Mouse (Mus musculus): ENCODE data around the gene Matn4. TPM values are rescaled to one million over a fixed set of nuclear protein-coding genes. Genes with fewer than 3 reads are reported as not detected.

The Matn4 gene
- 0.07 and 0.09 TPM in 2 replicates for total RNA-seq (2014; rRNA removed)
- polyA plus RNA-seq (2012; rRNA removed), result 0.04 and 0.05 TPM in 2 replicates

GRCm38 (mm10) chr2:164405060-164405459 is at the start of gene Matn4:
Gene Matn4, minus strand, starts transcription at chr2:164405160.
- Histone ChIP-seq H3K9ac (ENCODE audit: low read depth, low read length) (no peak within 1 kb of the TSS), H3K4me3 (ENCODE audit: insufficient read depth, low read depth, low read length) (peak within 1 kb of the TSS; percentile 8; the same call in 1 of the 2 replicates), H3K27me3 (ENCODE audit: control insufficient read depth, insufficient read depth, low read length) (peaks cover 19% of the 10 kb centered on the region), H3K4me1 (ENCODE audit: control insufficient read depth, insufficient read depth, low read length) (0 out of 2 replicates have a peak, but pooled peaks cover 1% of the 10 kb centered on the region), H3K27ac (replicated peaks; ENCODE audit: insufficient read depth, low read depth, low read length) (no peak within 1 kb of the TSS), H3K36me3 (ENCODE audit: control insufficient read depth, insufficient read depth, low read length) (no peaks in the 10 kb centered on the region), H3K79me2 (ENCODE audit: control insufficient read depth, insufficient read depth, low read length) (no peaks in the 10 kb centered on the region)
- DNase-seq (ENCODE audit: extremely low read depth, low read depth, low spot score), result no peak
- TF ChIP-seq POLR2A (IDR thresholded peaks at IDR 0.05; ENCODE audit: extremely low read depth, insufficient read depth, low read length), result no peak
- TF ChIP-seq CTCF (IDR thresholded peaks at IDR 0.05; ENCODE audit: low read depth, low read length), result no peak
- 30% methylated on average over 9 of the region's 9 CpGs for WGBS

DNA sequence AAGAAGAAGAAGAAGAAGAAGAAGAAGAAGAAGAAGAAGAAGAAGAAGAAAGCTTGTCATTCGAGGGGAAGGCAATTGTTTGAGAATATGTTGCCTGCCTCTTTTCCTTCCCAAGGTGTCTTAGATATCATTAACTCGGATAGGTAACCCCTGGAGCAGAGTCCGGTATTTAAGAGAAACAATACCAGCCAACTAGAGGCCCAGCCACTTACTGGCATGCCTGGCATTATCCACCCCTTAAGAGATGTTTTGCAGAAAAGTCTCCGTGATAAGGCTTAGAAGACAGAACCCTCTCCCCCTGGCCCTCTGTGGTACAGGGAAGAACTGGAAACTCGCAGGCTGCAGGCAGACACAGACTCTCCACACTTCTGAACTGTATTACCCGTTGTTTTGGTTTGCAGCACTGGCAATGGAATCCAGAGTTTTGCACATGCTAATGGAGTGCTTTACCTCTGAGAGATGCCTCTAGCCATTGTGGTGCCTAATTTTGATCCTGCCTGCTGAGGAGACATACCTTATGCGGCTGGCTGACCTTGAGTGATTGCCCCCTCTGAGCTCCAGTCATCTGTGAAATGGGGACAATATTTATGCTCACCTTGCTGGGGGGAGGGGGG is 49.0 kb upstream of the Matn4 start:
- H3K36me3 ChIP-seq (ENCODE audit: control insufficient read depth, insufficient read depth, low read length), result no peaks in the 10 kb centered on the region
- H3K27ac ChIP-seq (replicated peaks; ENCODE audit: insufficient read depth, low read depth, low read length), result peak overlapping the region; percentile 99
- no peak for TF ChIP-seq CTCF (IDR thresholded peaks at IDR 0.05; ENCODE audit: low read depth, low read length)
- H3K9ac ChIP-seq (ENCODE audit: low read depth, low read length), result no peak overlapping the region; the same call in 1 of the 2 replicates
- no peaks in the 10 kb centered on the region for H3K79me2 ChIP-seq (ENCODE audit: control insufficient read depth, insufficient read depth, low read length)
- WGBS, result 70% methylated on average over 7 of the region's 7 CpGs
- DNase-seq (ENCODE audit: extremely low read depth, low read depth, low spot score), result no peak
- no peaks in the 10 kb centered on the region for H3K27me3 ChIP-seq (ENCODE audit: control insufficient read depth, insufficient read depth, low read length)
- peaks cover 26% of the 10 kb centered on the region for H3K4me1 ChIP-seq (ENCODE audit: control insufficient read depth, insufficient read depth, low read length)
- H3K4me3 ChIP-seq (ENCODE audit: insufficient read depth, low read depth, low read length), result no peak overlapping the region

- TF ChIP-seq POLR2A (IDR thresholded peaks at IDR 0.05; ENCODE audit: extremely low read depth, insufficient read depth, low read length) (no peak), CTCF (IDR thresholded peaks at IDR 0.05; ENCODE audit: low read depth, low read length) (no peak)
- Histone ChIP-seq H3K27me3 (ENCODE audit: control insufficient read depth, insufficient read depth, low read length) (no peaks in the 10 kb centered on the region), H3K27ac (replicated peaks; ENCODE audit: insufficient read depth, low read depth, low read length) (no peak overlapping the region), H3K9ac (ENCODE audit: low read depth, low read length) (no peak overlapping the region), H3K79me2 (ENCODE audit: control insufficient read depth, insufficient read depth, low read length) (no peaks in the 10 kb centered on the region), H3K36me3 (ENCODE audit: control insufficient read depth, insufficient read depth, low read length) (no peaks in the 10 kb centered on the region), H3K4me1 (ENCODE audit: control insufficient read depth, insufficient read depth, low read length) (peaks cover 30% of the 10 kb centered on the region), H3K4me3 (ENCODE audit: insufficient read depth, low read depth, low read length) (no peak overlapping the region)
- no peak for DNase-seq (ENCODE audit: extremely low read depth, low read depth, low spot score)
- 72% methylated on average over 14 of the region's 14 CpGs for WGBS
Measured at GRCm38 (mm10) chr2:164453047-164453757, 48.2 kb upstream of the Matn4 start.

DNA sequence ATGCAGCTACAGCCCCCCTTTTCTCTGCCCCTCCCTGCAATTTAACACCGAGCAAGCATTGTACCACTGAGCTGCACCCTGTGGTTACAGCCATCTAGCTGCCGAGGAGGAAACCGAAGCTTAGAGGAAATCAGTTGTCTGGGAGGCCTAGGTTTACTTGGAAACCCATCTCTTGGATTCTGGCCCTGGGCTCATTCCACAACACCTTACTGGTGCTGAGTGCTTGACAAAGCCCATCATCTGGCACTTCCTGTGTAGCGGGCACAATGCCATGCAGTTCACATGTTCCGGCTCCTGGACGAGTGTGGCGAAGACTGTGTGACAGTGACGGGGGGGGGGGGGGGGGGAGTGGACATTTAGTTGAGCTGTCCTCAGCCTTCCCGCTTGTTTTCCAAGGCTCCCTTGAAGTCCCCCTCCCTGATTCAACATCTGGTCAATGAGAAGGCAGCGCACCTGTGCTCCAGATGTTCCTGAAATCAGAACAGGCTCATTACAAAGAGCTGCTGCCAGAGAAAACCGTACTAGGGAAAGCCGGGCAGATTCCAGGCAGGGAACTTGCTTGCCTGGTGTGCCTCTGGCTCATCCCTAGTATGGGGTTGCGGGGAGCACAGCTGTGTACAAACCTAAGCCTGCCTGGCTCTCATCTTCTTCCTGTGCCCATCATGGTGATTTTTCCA is 47.2 kb upstream of the Matn4 start:
- Histone ChIP-seq H3K9ac (ENCODE audit: low read depth, low read length) (no peak overlapping the region), H3K4me3 (ENCODE audit: insufficient read depth, low read depth, low read length) (no peak overlapping the region), H3K36me3 (ENCODE audit: control insufficient read depth, insufficient read depth, low read length) (no peaks in the 10 kb centered on the region), H3K27me3 (ENCODE audit: control insufficient read depth, insufficient read depth, low read length) (no peaks in the 10 kb centered on the region), H3K27ac (replicated peaks; ENCODE audit: insufficient read depth, low read depth, low read length) (no peak overlapping the region), H3K4me1 (ENCODE audit: control insufficient read depth, insufficient read depth, low read length) (peaks cover 30% of the 10 kb centered on the region), H3K79me2 (ENCODE audit: control insufficient read depth, insufficient read depth, low read length) (no peaks in the 10 kb centered on the region)
- TF ChIP-seq CTCF (IDR thresholded peaks at IDR 0.05; ENCODE audit: low read depth, low read length) (no peak), POLR2A (IDR thresholded peaks at IDR 0.05; ENCODE audit: extremely low read depth, insufficient read depth, low read length) (no peak)
- DNase-seq (ENCODE audit: extremely low read depth, low read depth, low spot score), result peak; percentile 48
- 64% methylated on average over 13 of the region's 13 CpGs for WGBS

DNA sequence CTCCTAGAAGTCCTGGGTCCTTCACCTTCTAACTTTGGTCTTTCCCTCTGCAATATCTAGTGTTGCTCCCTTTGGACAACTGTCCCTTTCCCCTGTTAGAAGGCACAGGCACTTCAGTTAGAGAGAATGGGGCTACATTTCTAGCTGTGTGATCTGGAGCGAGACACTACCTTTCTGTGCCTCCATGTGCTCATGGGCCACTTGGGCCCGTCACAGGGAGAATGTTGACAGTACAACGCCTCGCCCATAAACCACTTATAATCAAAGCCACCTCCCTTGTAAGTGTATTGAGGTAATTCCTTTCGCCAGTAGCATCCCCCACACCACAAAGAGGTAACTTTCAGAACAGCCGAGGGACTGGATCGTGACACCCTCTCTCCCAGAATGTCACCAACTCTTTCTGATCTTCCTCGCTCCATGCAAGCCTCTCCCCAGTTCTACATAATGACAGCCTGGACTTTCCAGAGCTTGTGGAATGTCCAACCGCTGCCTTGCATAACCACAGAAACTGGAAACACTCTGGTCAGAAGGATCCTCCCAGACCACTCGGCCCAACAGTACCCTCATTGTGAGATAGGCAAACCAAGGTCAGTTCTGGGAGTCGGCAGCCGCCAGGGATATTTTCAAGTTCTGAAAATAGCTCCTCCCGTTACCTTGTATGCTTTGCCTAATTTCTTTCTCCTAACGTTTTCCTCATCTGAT is 44.5 kb upstream of the Matn4 start:
- Histone ChIP-seq H3K4me3 (ENCODE audit: insufficient read depth, low read depth, low read length) (no peak overlapping the region), H3K9ac (ENCODE audit: low read depth, low read length) (no peak overlapping the region), H3K27ac (replicated peaks; ENCODE audit: insufficient read depth, low read depth, low read length) (no peak overlapping the region), H3K79me2 (ENCODE audit: control insufficient read depth, insufficient read depth, low read length) (no peaks in the 10 kb centered on the region), H3K36me3 (ENCODE audit: control insufficient read depth, insufficient read depth, low read length) (no peaks in the 10 kb centered on the region), H3K27me3 (ENCODE audit: control insufficient read depth, insufficient read depth, low read length) (no peaks in the 10 kb centered on the region), H3K4me1 (ENCODE audit: control insufficient read depth, insufficient read depth, low read length) (peaks cover 20% of the 10 kb centered on the region)
- TF ChIP-seq CTCF (IDR thresholded peaks at IDR 0.05; ENCODE audit: low read depth, low read length) (no peak), POLR2A (IDR thresholded peaks at IDR 0.05; ENCODE audit: extremely low read depth, insufficient read depth, low read length) (no peak)
- no peak for DNase-seq (ENCODE audit: extremely low read depth, low read depth, low spot score)
- 90% methylated on average over 14 of the region's 14 CpGs for WGBS
